Mouse (Mus musculus): Measurements from ENCODE around the gene Caly. TPM values are rescaled to one million over a fixed set of nuclear protein-coding genes. Genes with fewer than 3 reads are reported as not detected.

The Caly gene
- polyA plus RNA-seq, 1 experiment from 2014 or later = 3.7 TPM

- Histone ChIP-seq H3K4me2 (replicated peaks; ENCODE audit: low read depth) (peak overlapping the region; percentile 18), H3K27me3 (replicated peaks; ENCODE audit: control insufficient read depth, insufficient read depth, low read length) (no peaks in the 10 kb centered on the region), H3K4me1 (replicated peaks; ENCODE audit: control insufficient read depth, insufficient read depth, low read length) (no peaks in the 10 kb centered on the region), H3K27ac (ENCODE audit: low read depth, low read length) (peak overlapping the region; percentile 60; the same call in 1 of the 2 replicates), H3K4me3 (ENCODE audit: low read depth, low read length) (no peak overlapping the region), H3K36me3 (ENCODE audit: control insufficient read depth, insufficient read depth) (no peaks in the 10 kb centered on the region), H3K9me3 (ENCODE audit: control insufficient read depth) (no peaks in the 10 kb centered on the region), H3K9ac (ENCODE audit: low read depth, low read length) (no peak overlapping the region)
- 19% methylated on average over 4 of the region's 4 CpGs for WGBS
- ATAC-seq = peak; percentile 34
- no peak for TF ChIP-seq CTCF (IDR thresholded peaks at IDR 0.05; ENCODE audit: low read depth)
Observed at GRCm38 (mm10) chr7:140122765-140123164, 40.4 kb upstream of the Caly start.

- Histone ChIP-seq H3K27me3 (replicated peaks; ENCODE audit: control insufficient read depth, insufficient read depth, low read length) (no peaks in the 10 kb centered on the region), H3K4me2 (replicated peaks; ENCODE audit: low read depth) (no peak overlapping the region), H3K9ac (ENCODE audit: low read depth, low read length) (no peak overlapping the region), H3K27ac (ENCODE audit: low read depth, low read length) (no peak overlapping the region), H3K36me3 (ENCODE audit: control insufficient read depth, insufficient read depth) (no peaks in the 10 kb centered on the region), H3K4me3 (ENCODE audit: low read depth, low read length) (no peak overlapping the region), H3K9me3 (ENCODE audit: control insufficient read depth) (no peaks in the 10 kb centered on the region), H3K4me1 (replicated peaks; ENCODE audit: control insufficient read depth, insufficient read depth, low read length) (no peaks in the 10 kb centered on the region)
- no peak for TF ChIP-seq CTCF (IDR thresholded peaks at IDR 0.05; ENCODE audit: low read depth)
- 49% methylated on average over 10 of the region's 13 CpGs for WGBS
- ATAC-seq = peak; percentile 49
Observed at GRCm38 (mm10) chr7:140121338-140121910, 39.1 kb upstream of the Caly start.

- Histone ChIP-seq H3K4me1 (replicated peaks; ENCODE audit: control insufficient read depth, insufficient read depth, low read length) (no peaks in the 10 kb centered on the region), H3K36me3 (ENCODE audit: control insufficient read depth, insufficient read depth) (no peaks in the 10 kb centered on the region), H3K4me2 (replicated peaks; ENCODE audit: low read depth) (no peak overlapping the region), H3K9me3 (ENCODE audit: control insufficient read depth) (no peaks in the 10 kb centered on the region), H3K27me3 (replicated peaks; ENCODE audit: control insufficient read depth, insufficient read depth, low read length) (no peaks in the 10 kb centered on the region), H3K27ac (ENCODE audit: low read depth, low read length) (no peak overlapping the region), H3K9ac (ENCODE audit: low read depth, low read length) (no peak overlapping the region), H3K4me3 (ENCODE audit: low read depth, low read length) (no peak overlapping the region)
- TF ChIP-seq CTCF (IDR thresholded peaks at IDR 0.05; ENCODE audit: low read depth) = no peak
- 96% methylated on average over 2 of the region's 2 CpGs for WGBS
- no peak for ATAC-seq
Observed at GRCm38 (mm10) chr7:140120484-140120883, 38.1 kb upstream of the Caly start.

DNA sequence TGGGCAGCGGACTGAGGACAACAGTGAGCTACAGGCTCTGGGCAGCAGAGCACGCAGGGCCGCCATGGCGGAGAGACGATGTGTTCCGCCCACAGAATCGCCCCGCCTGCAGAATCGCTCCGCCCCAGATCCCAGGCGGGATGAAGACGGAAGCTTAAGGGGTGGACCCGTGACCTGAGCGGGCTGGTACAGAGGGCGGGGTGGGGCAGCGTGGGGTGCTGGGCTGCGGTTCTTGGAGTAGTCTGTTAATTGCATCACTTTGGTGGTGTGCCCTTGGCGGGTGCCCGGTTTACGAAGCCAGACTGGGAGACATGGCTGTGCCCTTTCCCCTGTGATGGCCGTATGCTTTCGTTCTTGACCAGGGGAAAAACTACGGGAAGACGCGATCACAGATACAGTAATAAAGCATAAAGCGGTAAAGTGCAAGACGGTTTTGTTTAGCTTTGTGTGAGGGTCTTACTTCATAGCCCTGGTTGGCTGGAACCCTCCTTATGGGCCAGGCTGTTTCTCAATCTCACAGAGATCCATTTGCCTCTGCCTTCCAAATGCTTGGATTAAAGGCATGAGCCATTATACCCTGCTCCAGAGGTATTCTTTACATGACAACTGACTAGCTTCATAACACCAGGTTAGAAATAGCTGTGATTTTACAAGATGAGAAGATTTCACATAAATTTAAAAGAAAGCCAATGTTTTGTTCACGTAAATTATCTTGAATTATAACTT, 34.1 kb upstream of the Caly start, which contains the start of gene Echs1:
Gene Echs1, minus strand, starts transcription at position 148 of the 726 bp plus-strand sequence.
- Histone ChIP-seq H3K9me3 (ENCODE audit: control insufficient read depth) (no peaks in the 10 kb centered on the region), H3K36me3 (ENCODE audit: control insufficient read depth, insufficient read depth) (peaks cover 17% of the 10 kb centered on the region), H3K27ac (ENCODE audit: low read depth, low read length) (peak within 1 kb of the TSS; percentile 90), H3K27me3 (replicated peaks; ENCODE audit: control insufficient read depth, insufficient read depth, low read length) (no peaks in the 10 kb centered on the region), H3K4me2 (replicated peaks; ENCODE audit: low read depth) (peak within 1 kb of the TSS; percentile 88), H3K4me1 (replicated peaks; ENCODE audit: control insufficient read depth, insufficient read depth, low read length) (no peaks in the 10 kb centered on the region), H3K4me3 (ENCODE audit: low read depth, low read length) (peak within 1 kb of the TSS; percentile 76), H3K9ac (ENCODE audit: low read depth, low read length) (peak within 1 kb of the TSS; percentile 74)
- no peak for TF ChIP-seq CTCF (IDR thresholded peaks at IDR 0.05; ENCODE audit: low read depth)
- peak; percentile 88 for ATAC-seq
- 4% methylated on average over 28 of the region's 28 CpGs for WGBS

DNA sequence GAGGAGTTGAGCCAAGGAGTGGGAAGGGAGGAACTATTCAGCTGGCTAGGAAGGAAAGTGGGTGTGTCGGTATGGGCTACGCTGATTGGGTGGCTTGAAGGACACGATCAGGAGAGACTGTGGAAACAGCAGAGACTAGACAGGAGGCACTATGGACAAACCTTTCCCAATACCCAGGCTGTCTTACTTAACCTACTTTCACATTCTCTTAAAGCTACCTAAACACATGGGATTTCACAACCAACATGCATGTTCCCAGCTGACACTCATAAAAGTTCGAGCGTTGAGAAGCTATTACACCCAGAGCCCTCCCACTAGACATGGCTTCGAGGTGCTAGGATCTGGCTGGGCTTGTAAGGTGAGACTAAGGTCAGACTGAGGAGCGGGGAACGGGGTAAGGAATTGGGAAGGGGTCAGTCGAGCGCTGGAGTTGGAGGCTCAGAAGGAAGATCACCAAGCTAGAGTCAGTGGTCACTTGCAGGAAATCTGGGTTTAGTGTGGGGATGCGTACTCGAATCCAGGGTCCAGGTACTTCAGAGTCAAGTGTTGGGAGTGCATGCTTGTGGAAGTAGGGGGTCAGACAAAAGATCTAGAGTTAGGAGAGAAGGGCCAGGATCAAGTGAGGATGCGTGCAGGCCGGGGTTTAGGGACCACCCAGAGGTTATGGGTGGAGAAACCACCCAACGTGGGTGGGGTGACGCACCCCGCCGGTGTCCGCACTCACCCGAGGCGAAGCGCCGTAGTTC, 33.4 kb upstream of the Caly start, which contains the start of gene Paox:
Gene Paox, plus strand, starts transcription at position 217 of the 746 bp plus-strand sequence.
- peak within 1 kb of the TSS; percentile 90 for H3K27ac ChIP-seq (ENCODE audit: low read depth, low read length)
- WGBS = under 1% methylated on average over 23 of the region's 23 CpGs
- H3K9me3 ChIP-seq (ENCODE audit: control insufficient read depth) = no peaks in the 10 kb centered on the region
- H3K4me1 ChIP-seq (replicated peaks; ENCODE audit: control insufficient read depth, insufficient read depth, low read length) = no peaks in the 10 kb centered on the region
- peak; percentile 46 for TF ChIP-seq CTCF (IDR thresholded peaks at IDR 0.05; ENCODE audit: low read depth)
- no peaks in the 10 kb centered on the region for H3K27me3 ChIP-seq (replicated peaks; ENCODE audit: control insufficient read depth, insufficient read depth, low read length)
- H3K9ac ChIP-seq (ENCODE audit: low read depth, low read length) = peak within 1 kb of the TSS; percentile 74
- H3K4me2 ChIP-seq (replicated peaks; ENCODE audit: low read depth) = peak within 1 kb of the TSS; percentile 88
- peak; percentile 90 for ATAC-seq
- peaks cover 23% of the 10 kb centered on the region for H3K36me3 ChIP-seq (ENCODE audit: control insufficient read depth, insufficient read depth)
- H3K4me3 ChIP-seq (ENCODE audit: low read depth, low read length) = peak within 1 kb of the TSS; percentile 76

- H3K27me3 ChIP-seq (replicated peaks; ENCODE audit: control insufficient read depth, insufficient read depth, low read length) = no peaks in the 10 kb centered on the region
- 62% methylated on average over 3 of the region's 3 CpGs for WGBS
- no peaks in the 10 kb centered on the region for H3K4me1 ChIP-seq (replicated peaks; ENCODE audit: control insufficient read depth, insufficient read depth, low read length)
- no peaks in the 10 kb centered on the region for H3K9me3 ChIP-seq (ENCODE audit: control insufficient read depth)
- H3K36me3 ChIP-seq (ENCODE audit: control insufficient read depth, insufficient read depth) = peaks cover 61% of the 10 kb centered on the region
- no peak overlapping the region for H3K4me2 ChIP-seq (replicated peaks; ENCODE audit: low read depth)
- no peak for TF ChIP-seq CTCF (IDR thresholded peaks at IDR 0.05; ENCODE audit: low read depth)
- no peak overlapping the region for H3K9ac ChIP-seq (ENCODE audit: low read depth, low read length)
- ATAC-seq = no peak
- no peak overlapping the region for H3K27ac ChIP-seq (ENCODE audit: low read depth, low read length)
- no peak overlapping the region for H3K4me3 ChIP-seq (ENCODE audit: low read depth, low read length)
Observed at GRCm38 (mm10) chr7:140111943-140112342, 29.6 kb upstream of the Caly start.
